Mouse (Mus musculus) erythroblast, embryonic 14.5 days (primary cell): ENCODE results near the gene Izumo1r.

Experiments used
- GATA1 ChIP-seq: IDR thresholded peaks from 2 replicates; pipeline ENCODE4 v1.6.1; 2012; ENCODE audit warnings: low read length, inconsistent platforms, mixed read lengths
- TAL1 ChIP-seq: IDR thresholded peaks from 3 replicates; pipeline ENCODE4 v1.6.1; 2012; ENCODE audit warnings: low read length, inconsistent platforms, mixed read lengths

GRCm38 (mm10) chr9:14872181-14872930, 31.4 kb downstream of the Izumo1r start:
- TF ChIP-seq GATA1, result no peak
- no peak for TF ChIP-seq TAL1
